Mouse (Mus musculus): ENCODE results near the gene Fgfr2.

DNA sequence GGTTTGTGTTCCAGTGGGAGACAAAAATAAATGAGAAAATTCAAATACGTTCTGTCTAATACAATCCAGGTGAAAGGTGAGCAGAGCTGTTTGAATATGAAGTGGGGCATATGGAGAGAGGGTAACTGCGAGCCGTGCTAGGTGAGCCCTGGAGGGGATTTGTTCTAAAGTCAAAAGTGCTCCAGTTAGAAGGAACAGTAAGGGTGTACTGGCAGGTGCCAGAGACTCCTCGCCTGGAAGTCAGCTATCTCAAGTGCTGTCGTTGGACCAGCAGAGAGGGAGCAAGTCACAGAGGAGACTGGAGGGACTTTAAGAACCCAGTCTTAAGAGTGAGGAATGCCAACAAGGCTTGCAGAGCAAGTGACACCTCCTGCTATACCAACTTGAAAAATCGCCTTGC is 1240.3 kb downstream of the Fgfr2 start:
- no peak for TF ChIP-seq POLR2A (IDR thresholded peaks at IDR 0.05; ENCODE audit: low read depth, low read length)
- TF ChIP-seq CTCF (IDR thresholded peaks at IDR 0.05; ENCODE audit: borderline replicate concordance, insufficient read depth, low read length): no peak
